Mouse (Mus musculus) E14TG2a.4 (cell line): ENCODE results near the gene Thoc6.

Source experiments
- H3K27me3 ChIP-seq: 2 replicates; pipeline ENCODE4 v1.6.1; 2014; ENCODE audit warnings: low read length, control low read depth; ENCODE audit not compliant: insufficient read depth
- H3K36me3 ChIP-seq: 2 replicates; pipeline ENCODE4 v1.6.1; 2014; ENCODE audit warnings: low read length, control low read depth; ENCODE audit not compliant: insufficient read depth
- H3K4me1 ChIP-seq: replicated peaks from 2 replicates; pipeline ENCODE4 v1.6.1; 2014; ENCODE audit warnings: low read depth, low read length, control low read depth
- H3K4me3 ChIP-seq: replicated peaks from 2 replicates; pipeline ENCODE4 v1.5.1; 2014; ENCODE audit warnings: mild to moderate bottlenecking, low read length
- H3K9me3 ChIP-seq: 2 replicates; pipeline ENCODE4 v1.6.1; 2014; ENCODE audit warnings: low read length, control low read depth
- CTCF ChIP-seq: conservative IDR thresholded peaks from 2 replicates; pipeline ENCODE4 v1.5.1; 2014; ENCODE audit warnings: low read length
- NANOG ChIP-seq: IDR thresholded peaks from 2 replicates; pipeline ENCODE4 v1.6.1; 2014; ENCODE audit warnings: borderline replicate concordance, low read length, mixed read lengths
- POU5F1 ChIP-seq: IDR thresholded peaks from 2 replicates; pipeline ENCODE4 v1.6.1; 2014; ENCODE audit warnings: low read length, borderline replicate concordance

Gene Thoc6

DNA sequence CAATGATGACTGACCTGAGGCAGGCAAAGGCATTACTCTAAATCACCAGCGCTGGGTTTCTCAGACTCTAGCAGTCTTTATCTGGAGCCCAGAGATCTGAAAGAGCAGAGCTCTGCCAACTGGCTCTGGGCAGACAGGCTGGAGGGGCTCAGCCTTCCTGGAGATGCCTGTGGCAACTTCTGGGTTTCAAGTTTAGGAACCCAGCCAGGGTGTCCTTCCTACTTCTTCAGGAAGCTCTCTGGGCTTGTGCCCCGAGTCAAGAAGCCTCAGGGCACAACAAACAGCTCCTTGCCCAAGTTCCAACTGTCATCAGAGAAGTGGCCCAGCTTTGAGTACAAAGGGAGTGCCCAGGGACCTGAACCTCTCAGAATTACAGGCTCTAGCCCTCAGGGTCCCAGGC lies 19.3 kb downstream of the Thoc6 start:
- no peak for TF ChIP-seq POU5F1
- no peak for TF ChIP-seq NANOG
- no peak for TF ChIP-seq CTCF
- Histone ChIP-seq H3K36me3 (no peaks in the 10 kb centered on the region), H3K9me3 (no peaks in the 10 kb centered on the region), H3K4me1 (no peaks in the 10 kb centered on the region), H3K27me3 (peaks cover 18% of the 10 kb centered on the region), H3K4me3 (no peak overlapping the region)

DNA sequence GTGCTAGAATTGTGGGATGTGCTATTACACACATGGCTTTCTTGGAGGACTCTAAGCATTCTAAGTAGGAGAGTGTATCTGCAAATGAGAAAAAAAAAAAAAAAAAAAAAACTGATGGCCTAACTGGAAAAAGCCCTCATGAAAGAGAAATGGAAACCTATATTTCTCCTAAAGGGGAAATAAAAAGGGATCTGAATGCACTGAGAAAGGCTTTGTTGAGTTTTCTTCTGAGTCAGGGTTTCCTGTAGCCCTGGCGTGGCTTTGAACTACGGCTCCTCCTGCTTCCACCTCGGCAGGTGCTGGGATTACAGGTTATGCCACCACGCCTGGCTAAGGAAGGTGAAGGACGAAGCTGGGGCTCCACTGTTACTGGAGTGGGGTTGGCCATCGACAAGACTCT lies 19.7 kb downstream of the Thoc6 start:
- H3K9me3 ChIP-seq = no peaks in the 10 kb centered on the region
- no peaks in the 10 kb centered on the region for H3K4me1 ChIP-seq
- TF ChIP-seq NANOG = no peak
- TF ChIP-seq POU5F1 = no peak
- no peak for TF ChIP-seq CTCF
- H3K36me3 ChIP-seq = no peaks in the 10 kb centered on the region
- no peak overlapping the region for H3K4me3 ChIP-seq
- peaks cover 15% of the 10 kb centered on the region for H3K27me3 ChIP-seq

- Histone ChIP-seq H3K36me3 (no peaks in the 10 kb centered on the region), H3K4me1 (no peaks in the 10 kb centered on the region), H3K27me3 (peaks cover 13% of the 10 kb centered on the region), H3K9me3 (no peaks in the 10 kb centered on the region), H3K4me3 (no peak overlapping the region)
- TF ChIP-seq POU5F1 = no peak
- TF ChIP-seq CTCF = no peak
- TF ChIP-seq NANOG = no peak
Observed at GRCm38 (mm10) chr17:23653324-23653723, 20.4 kb downstream of the Thoc6 start.

- no peak for TF ChIP-seq POU5F1
- no peak for TF ChIP-seq CTCF
- TF ChIP-seq NANOG = no peak
- no peaks in the 10 kb centered on the region for H3K36me3 ChIP-seq
- peaks cover 6% of the 10 kb centered on the region; the same call in 1 of the 2 replicates for H3K27me3 ChIP-seq
- H3K4me1 ChIP-seq = peaks cover 11% of the 10 kb centered on the region
- H3K4me3 ChIP-seq = no peak overlapping the region
- no peaks in the 10 kb centered on the region for H3K9me3 ChIP-seq
Observed at GRCm38 (mm10) chr17:23651363-23651762, 22.3 kb downstream of the Thoc6 start.

GRCm38 (mm10) chr17:23645894-23646293 lies 27.8 kb downstream of the Thoc6 start:
- Histone ChIP-seq H3K4me1 (peaks cover 38% of the 10 kb centered on the region), H3K27me3 (peaks cover 29% of the 10 kb centered on the region), H3K4me3 (no peak overlapping the region), H3K36me3 (no peaks in the 10 kb centered on the region), H3K9me3 (peaks cover 6% of the 10 kb centered on the region)
- TF ChIP-seq POU5F1 (no peak), NANOG (no peak), CTCF (no peak)

GRCm38 (mm10) chr17:23644613-23645495 lies 28.8 kb downstream of the Thoc6 start, which contains the start of gene Mmp25:
Gene Mmp25 (minus strand): TSS chr17:23645277.
- no peak for TF ChIP-seq POU5F1
- TF ChIP-seq CTCF = no peak
- TF ChIP-seq NANOG = no peak
- Histone ChIP-seq H3K9me3 (peaks cover 6% of the 10 kb centered on the region), H3K4me1 (peaks cover 38% of the 10 kb centered on the region), H3K4me3 (peak within 1 kb of the TSS; percentile 80), H3K36me3 (no peaks in the 10 kb centered on the region), H3K27me3 (peaks cover 30% of the 10 kb centered on the region)

DNA sequence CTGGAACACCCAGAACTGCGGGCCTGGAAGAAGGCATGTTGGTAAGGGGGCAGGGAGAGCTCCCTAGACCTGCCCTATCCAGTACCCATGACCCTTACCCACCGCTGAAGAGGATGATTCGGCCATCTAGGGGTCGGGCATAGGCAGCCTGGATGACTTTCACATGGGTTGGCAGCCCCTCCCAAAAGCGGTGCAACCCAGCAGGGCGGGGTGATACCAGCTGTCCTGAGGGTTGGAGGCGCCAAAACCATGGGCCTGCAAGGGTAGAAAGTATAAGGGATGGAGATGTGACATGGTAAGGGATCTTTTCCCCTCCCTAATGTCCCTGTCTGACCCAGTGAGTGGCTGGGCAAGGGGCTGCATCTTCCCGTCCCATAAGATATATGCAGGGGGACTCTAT lies 42.4 kb downstream of the Thoc6 start:
- TF ChIP-seq NANOG (no peak), POU5F1 (no peak), CTCF (no peak)
- peaks cover 41% of the 10 kb centered on the region for H3K27me3 ChIP-seq
- peaks cover 79% of the 10 kb centered on the region for H3K4me1 ChIP-seq
- H3K4me3 ChIP-seq = peak overlapping the region; percentile 57
- H3K9me3 ChIP-seq = no peaks in the 10 kb centered on the region
- H3K36me3 ChIP-seq = no peaks in the 10 kb centered on the region

DNA sequence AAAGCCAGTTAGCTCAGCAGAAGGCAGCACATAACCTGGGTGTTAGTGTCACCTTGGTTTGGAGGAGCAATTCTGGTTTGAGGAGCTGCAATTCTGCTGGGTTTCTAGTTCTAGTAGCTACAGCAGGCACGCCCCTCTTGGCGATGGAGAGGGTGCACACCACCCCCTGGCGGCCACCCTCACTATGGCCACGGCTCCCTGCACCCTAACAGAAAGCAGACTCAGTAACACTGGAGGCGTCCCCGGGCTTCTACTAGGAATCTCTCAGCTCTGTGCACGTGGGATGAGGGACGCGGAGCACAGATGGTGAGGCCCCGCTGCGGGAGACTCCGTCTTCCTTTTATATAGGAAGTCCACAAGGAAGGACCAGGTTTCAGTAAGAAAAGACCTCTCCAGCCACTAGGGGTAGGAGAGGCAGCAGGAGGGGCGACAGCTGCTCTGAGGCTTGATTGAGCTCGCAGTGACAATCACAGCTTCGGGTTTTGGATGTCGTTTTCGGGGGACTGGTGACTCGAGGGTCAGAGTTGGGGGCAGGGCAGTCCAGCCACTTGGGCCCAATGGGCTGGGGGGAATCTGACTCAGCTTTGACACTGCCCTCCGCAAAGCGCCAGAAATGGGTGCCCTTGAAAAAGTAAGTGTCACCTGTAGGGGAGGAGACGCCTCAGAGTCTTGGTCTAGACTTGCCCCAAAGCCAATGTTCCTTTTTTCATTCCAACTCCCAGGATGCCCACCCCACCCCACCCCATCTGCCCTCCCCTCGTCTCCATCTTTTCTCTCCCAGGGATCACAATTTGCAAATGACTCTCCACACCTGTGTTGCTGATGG lies 43.3 kb downstream of the Thoc6 start:
- Histone ChIP-seq H3K9me3 (no peaks in the 10 kb centered on the region), H3K4me1 (peaks cover 79% of the 10 kb centered on the region), H3K27me3 (peaks cover 33% of the 10 kb centered on the region), H3K36me3 (no peaks in the 10 kb centered on the region), H3K4me3 (peak overlapping the region; percentile 57)
- TF ChIP-seq POU5F1 (no peak), CTCF (peak; percentile 77), NANOG (no peak)
